Mouse (Mus musculus) hindbrain, embryonic 15.5 days (tissue): ENCODE measurements around the gene Rwdd2a. TPM values are rescaled to one million over a fixed set of nuclear protein-coding genes. Genes with fewer than 3 reads are reported as not detected.
"Not testable (repeated sequence)": the region's sequence is repeated elsewhere in the genome, so short reads cannot be mapped to it uniquely, and the experiment has no call there.

Source experiments
- ATAC-seq: fragments of 200-750 bp; cut with Nextera tagmentation; 2 replicates; pipeline ENCODE4 v1.8.0; 2017; ENCODE audit warnings: low read depth, moderate number of reproducible peaks, moderate TSS enrichment; ENCODE audit not compliant: low FRiP score
- H3K27ac ChIP-seq: fragments of 300-500 bp; sonication (generic); replicated peaks from 2 replicates; pipeline ENCODE4 v1.5.1; 2015; ENCODE audit warnings: mild to moderate bottlenecking, inconsistent platforms
- H3K27me3 ChIP-seq: fragments of 300-500 bp; sonication (generic); 2 replicates; pipeline ENCODE4 v1.6.1; 2015; ENCODE audit warnings: control low read depth, inconsistent platforms
- H3K36me3 ChIP-seq: fragments of 300-500 bp; sonication (generic); 2 replicates; pipeline ENCODE4 v1.6.1; 2015; ENCODE audit warnings: control low read depth, inconsistent platforms
- H3K4me1 ChIP-seq: fragments of 300-500 bp; sonication (generic); replicated peaks from 2 replicates; pipeline ENCODE4 v1.6.1; 2015; ENCODE audit warnings: control low read depth, inconsistent platforms
- H3K4me2 ChIP-seq: fragments of 300-500 bp; sonication (generic); 2 replicates; pipeline ENCODE4 v1.6.1; 2015; ENCODE audit warnings: moderate library complexity, mild to moderate bottlenecking, inconsistent platforms
- H3K4me3 ChIP-seq: fragments of 300-500 bp; sonication (generic); 2 replicates; pipeline ENCODE4 v1.5.1; 2015; ENCODE audit warnings: mild to moderate bottlenecking, inconsistent platforms
- H3K9ac ChIP-seq: fragments of 300-500 bp; sonication (generic); 2 replicates; pipeline ENCODE4 v1.6.1; 2015; ENCODE audit warnings: inconsistent platforms
- H3K9me3 ChIP-seq: fragments of 300-500 bp; sonication (generic); 2 replicates; pipeline ENCODE4 v1.6.1; 2016; ENCODE audit warnings: control low read depth, inconsistent platforms
- WGBS: fragments of 180-500 bp; shearing (Covaris S2); methylation state at CpG from one replicate; pipeline ENCODE4 v1.1.7; 2015; 5-methylcytosine and 5-hydroxymethylcytosine counted together
- polyA plus RNA-seq: library from polyadenylated mRNA; unstranded; fragments of >200 nt; fragmentation: Nextera tagmentation; extraction: Ambion mirVana; gene quantifications from 2 replicates; pipeline ENCODE4 v1.2.1, GENCODE M21; 2015

The Rwdd2a gene
- polyA plus RNA-seq, 1 experiment from 2014 or later: 25.2 TPM

- H3K4me1 ChIP-seq, H3K36me3 ChIP-seq, H3K9me3 ChIP-seq, ATAC-seq, H3K4me2 ChIP-seq, H3K4me3 ChIP-seq, H3K27ac ChIP-seq, H3K9ac ChIP-seq, H3K27me3 ChIP-seq: not testable (repeated sequence)
These were observed 25.2 kb downstream of the Rwdd2a start for GRCm38 (mm10) chr9:86596983-86597382.

- 61% methylated on average over 8 of the region's 8 CpGs for WGBS
- H3K27ac ChIP-seq: no peak overlapping the region
- no peaks in the 10 kb centered on the region for H3K4me1 ChIP-seq
- no peaks in the 10 kb centered on the region for H3K27me3 ChIP-seq
- no peak for ATAC-seq
- no peak overlapping the region for H3K9ac ChIP-seq
- H3K4me2 ChIP-seq: no peak overlapping the region
- H3K36me3 ChIP-seq: peaks cover 3% of the 10 kb centered on the region; the same call in 1 of the 2 replicates
- no peak overlapping the region for H3K4me3 ChIP-seq
- H3K9me3 ChIP-seq: no peaks in the 10 kb centered on the region
These were observed 28.0 kb downstream of the Rwdd2a start for GRCm38 (mm10) chr9:86599723-86600303.

GRCm38 (mm10) chr9:86605776-86606175, 34.0 kb downstream of the Rwdd2a start:
- H3K27ac ChIP-seq: no peak overlapping the region
- no peaks in the 10 kb centered on the region for H3K27me3 ChIP-seq
- H3K36me3 ChIP-seq: no peaks in the 10 kb centered on the region
- no peak overlapping the region for H3K9ac ChIP-seq
- no peaks in the 10 kb centered on the region for H3K9me3 ChIP-seq
- no peaks in the 10 kb centered on the region for H3K4me1 ChIP-seq
- WGBS: 83% methylated on average over 6 of the region's 6 CpGs
- no peak for ATAC-seq
- no peak overlapping the region for H3K4me3 ChIP-seq
- no peak overlapping the region for H3K4me2 ChIP-seq

- Histone ChIP-seq H3K4me2 (no peak overlapping the region), H3K9ac (no peak overlapping the region), H3K4me1 (no peaks in the 10 kb centered on the region), H3K27me3 (no peaks in the 10 kb centered on the region), H3K36me3 (0 out of 2 replicates have a peak, but pooled peaks cover 4% of the 10 kb centered on the region), H3K4me3 (no peak overlapping the region), H3K9me3 (no peaks in the 10 kb centered on the region), H3K27ac (no peak overlapping the region)
- ATAC-seq: no peak
- WGBS: 95% methylated on average over 4 of the region's 4 CpGs
These were observed 40.3 kb downstream of the Rwdd2a start for GRCm38 (mm10) chr9:86612091-86612490.

GRCm38 (mm10) chr9:86615765-86616164, 44.0 kb downstream of the Rwdd2a start:
- no peak for ATAC-seq
- Histone ChIP-seq H3K27ac (no peak overlapping the region), H3K4me3 (no peak overlapping the region), H3K9me3 (no peaks in the 10 kb centered on the region), H3K4me2 (no peak overlapping the region), H3K27me3 (no peaks in the 10 kb centered on the region), H3K36me3 (0 out of 2 replicates have a peak, but pooled peaks cover 4% of the 10 kb centered on the region), H3K4me1 (0 out of 2 replicates have a peak, but pooled peaks cover 2% of the 10 kb centered on the region), H3K9ac (no peak overlapping the region)
- WGBS: 87% methylated on average over 1 of the region's 1 CpGs

GRCm38 (mm10) chr9:86617837-86618492, 46.2 kb downstream of the Rwdd2a start:
- no peak for ATAC-seq
- H3K4me2 ChIP-seq: no peak overlapping the region
- H3K9ac ChIP-seq: no peak overlapping the region
- 78% methylated on average over 7 of the region's 7 CpGs for WGBS
- no peaks in the 10 kb centered on the region for H3K9me3 ChIP-seq
- H3K36me3 ChIP-seq: no peaks in the 10 kb centered on the region
- 0 out of 2 replicates have a peak, but pooled peaks cover 2% of the 10 kb centered on the region for H3K4me1 ChIP-seq
- no peak overlapping the region for H3K4me3 ChIP-seq
- H3K27me3 ChIP-seq: no peaks in the 10 kb centered on the region
- H3K27ac ChIP-seq: no peak overlapping the region

GRCm38 (mm10) chr9:86619341-86620139, 47.7 kb downstream of the Rwdd2a start:
- Histone ChIP-seq H3K27ac (no peak overlapping the region), H3K4me1 (0 out of 2 replicates have a peak, but pooled peaks cover 2% of the 10 kb centered on the region), H3K36me3 (no peaks in the 10 kb centered on the region), H3K9ac (no peak overlapping the region), H3K9me3 (no peaks in the 10 kb centered on the region), H3K27me3 (no peaks in the 10 kb centered on the region), H3K4me3 (no peak overlapping the region), H3K4me2 (no peak overlapping the region)
- WGBS: 67% methylated on average over 10 of the region's 10 CpGs
- ATAC-seq: no peak

GRCm38 (mm10) chr9:86622062-86622461, 50.3 kb downstream of the Rwdd2a start:
- H3K4me1 ChIP-seq: 0 out of 2 replicates have a peak, but pooled peaks cover 2% of the 10 kb centered on the region
- no peak overlapping the region for H3K9ac ChIP-seq
- H3K9me3 ChIP-seq: no peaks in the 10 kb centered on the region
- H3K27me3 ChIP-seq: no peaks in the 10 kb centered on the region
- ATAC-seq: peak; percentile 89
- WGBS: 47% methylated on average over 2 of the region's 2 CpGs
- H3K27ac ChIP-seq: no peak overlapping the region
- H3K4me3 ChIP-seq: no peak overlapping the region
- H3K4me2 ChIP-seq: no peak overlapping the region
- no peaks in the 10 kb centered on the region for H3K36me3 ChIP-seq

- Histone ChIP-seq H3K27ac (no peak overlapping the region), H3K27me3 (no peaks in the 10 kb centered on the region), H3K9ac (no peak overlapping the region), H3K36me3 (no peaks in the 10 kb centered on the region), H3K4me1 (0 out of 2 replicates have a peak, but pooled peaks cover 2% of the 10 kb centered on the region), H3K9me3 (no peaks in the 10 kb centered on the region), H3K4me3 (no peak overlapping the region), H3K4me2 (no peak overlapping the region)
- WGBS: 69% methylated on average over 12 of the region's 12 CpGs
- ATAC-seq: no peak
These were observed 52.2 kb downstream of the Rwdd2a start for GRCm38 (mm10) chr9:86624039-86624438.

Other genes starting within 250 kb of the Rwdd2a start
- gene Ube2cbp, start 107.0 kb upstream of the Rwdd2a start, polyA plus RNA-seq: 6.9 and 7.9 TPM in 2 replicates
- gene Dop1a, start 104.8 kb upstream of the Rwdd2a start, polyA plus RNA-seq: 32.8 and 33.2 TPM in 2 replicates
- gene Pgm3, start 149 bp upstream of the Rwdd2a start, polyA plus RNA-seq: 35.0 and 35.8 TPM in 2 replicates
- gene Me1, start 124.0 kb downstream of the Rwdd2a start, polyA plus RNA-seq: 49.8 and 52.6 TPM in 2 replicates
- gene Prss35, start 171.7 kb downstream of the Rwdd2a start, polyA plus RNA-seq: 6.2 and 7.2 TPM in 2 replicates